Mouse (Mus musculus) gastrocnemius, adult 2 months (tissue): ENCODE measurements around the gene Apopt1. TPM values are rescaled to one million over a fixed set of nuclear protein-coding genes. Genes with fewer than 3 reads are reported as not detected.

Experiments
- DNase-seq: peaks from one replicate; pipeline ENCODE4 v3.0.0; 2022
- H3K27ac ChIP-seq: fragments of 200-600 bp; 2 replicates; pipeline ENCODE4 v1.8.1; 2022; ENCODE audit warnings: mild to moderate bottlenecking
- H3K4me3 ChIP-seq: fragments of 200-600 bp; 2 replicates; pipeline ENCODE4 v1.8.1; 2022; ENCODE audit warnings: mild to moderate bottlenecking, moderate library complexity
- CTCF ChIP-seq: fragments of 200-600 bp; IDR thresholded peaks from 2 replicates; pipeline ENCODE4 v1.8.1; 2022; ENCODE audit warnings: antibody characterized with exemption, mild to moderate bottlenecking, moderate library complexity
- intact Hi-C: fragments of 180-260 bp; cut with DNase I; formaldehyde crosslinking; loops from one replicate; pipeline ENCODE4 v1.15.1; 2025
- total RNA-seq, 2 experiments: library from RNA; stranded (reverse); gene quantifications; 2 replicates each; pipeline ENCODE4 v1.2.3; 2021

Gene Apopt1
- total RNA-seq, 2 experiments from 2014 or later, result 37.4 to 46.7 TPM

DNA sequence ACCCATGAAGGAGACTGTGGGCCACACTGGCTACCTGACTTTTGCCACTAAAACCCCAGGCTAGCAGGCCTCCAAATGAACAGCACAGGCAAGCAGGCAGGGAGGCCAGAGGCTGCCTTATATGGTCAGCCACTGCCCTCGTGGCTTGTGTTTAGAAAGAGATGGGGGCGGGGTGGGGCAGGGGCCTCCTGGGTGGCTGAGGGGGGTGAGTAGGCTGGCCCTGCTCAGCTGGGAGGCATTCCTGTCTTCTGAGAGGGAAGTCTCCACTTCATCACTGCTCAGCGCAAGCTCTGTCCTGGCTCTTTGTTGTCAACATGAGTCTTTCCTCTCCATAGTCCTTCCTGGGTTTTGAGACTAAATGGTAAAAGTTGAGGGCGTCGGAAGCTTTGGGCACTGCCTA lies 30.3 kb upstream of the Apopt1 start:
- no peak for TF ChIP-seq CTCF
- intact Hi-C loops, result no loop called here
- DNase-seq, result no peak
- no peak overlapping the region for H3K4me3 ChIP-seq
- peak overlapping the region; percentile 72 for H3K27ac ChIP-seq

DNA sequence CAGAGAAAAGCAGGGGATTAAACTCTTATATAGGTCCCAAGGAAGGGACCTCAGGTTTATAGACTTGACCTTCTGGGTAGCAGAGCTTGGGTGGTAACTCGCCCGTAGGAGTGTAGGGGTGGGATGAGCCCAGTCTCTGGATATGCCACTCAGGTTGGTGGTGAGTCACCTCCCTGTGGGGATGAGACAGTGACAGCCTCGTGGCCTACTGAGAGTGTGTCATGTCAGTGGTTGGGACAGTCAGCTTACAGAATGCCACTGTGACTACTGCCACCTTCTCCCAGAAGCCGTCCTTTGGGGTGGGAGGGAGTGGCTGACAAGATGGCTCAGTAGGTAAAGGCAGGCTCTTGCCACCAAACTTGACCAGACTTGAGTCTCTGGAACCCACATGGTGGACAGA lies 26.7 kb upstream of the Apopt1 start:
- TF ChIP-seq CTCF, result no peak
- intact Hi-C loops, result no loop called here
- peak overlapping the region; percentile 86 for H3K27ac ChIP-seq
- H3K4me3 ChIP-seq, result no peak overlapping the region
- DNase-seq, result no peak

DNA sequence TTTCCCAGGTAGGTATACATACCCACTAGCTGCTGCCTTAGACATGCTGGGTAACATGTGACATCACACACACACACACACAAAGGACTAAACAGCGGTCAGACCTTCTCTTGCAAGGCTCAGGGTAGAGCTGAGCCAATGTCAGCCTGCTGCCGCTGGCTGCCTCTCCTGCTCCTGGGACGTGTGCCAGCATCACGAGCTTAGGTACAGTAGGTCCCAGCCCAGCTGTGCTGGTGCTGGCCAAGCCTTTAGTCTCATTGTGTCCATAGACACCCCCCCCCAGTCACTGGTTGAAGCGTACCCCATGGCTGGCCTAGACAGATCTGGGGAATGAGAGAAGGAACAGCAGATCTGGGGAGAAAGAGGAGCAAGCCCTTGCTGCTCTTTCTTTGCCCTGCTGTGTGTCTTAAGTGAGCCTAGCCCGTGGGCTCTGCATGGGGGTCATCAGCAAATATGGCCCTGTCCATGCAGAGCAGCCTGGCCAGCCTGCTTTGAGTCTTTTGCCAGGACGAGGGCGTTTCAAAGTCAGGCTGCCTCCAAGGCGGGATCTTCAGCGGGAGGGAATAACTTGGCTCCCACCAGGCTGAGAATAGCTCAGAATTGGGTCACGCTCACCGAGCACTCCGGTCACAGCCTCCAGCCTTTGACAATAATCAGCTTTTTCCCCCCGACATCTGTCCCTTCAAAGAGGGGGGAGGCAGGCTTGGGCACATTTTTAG lies 25.6 kb upstream of the Apopt1 start:
- intact Hi-C loops, result no loop called here
- no peak for TF ChIP-seq CTCF
- H3K27ac ChIP-seq, result peak overlapping the region; percentile 86
- peak overlapping the region; percentile 53 for H3K4me3 ChIP-seq
- peak; percentile 91 for DNase-seq

DNA sequence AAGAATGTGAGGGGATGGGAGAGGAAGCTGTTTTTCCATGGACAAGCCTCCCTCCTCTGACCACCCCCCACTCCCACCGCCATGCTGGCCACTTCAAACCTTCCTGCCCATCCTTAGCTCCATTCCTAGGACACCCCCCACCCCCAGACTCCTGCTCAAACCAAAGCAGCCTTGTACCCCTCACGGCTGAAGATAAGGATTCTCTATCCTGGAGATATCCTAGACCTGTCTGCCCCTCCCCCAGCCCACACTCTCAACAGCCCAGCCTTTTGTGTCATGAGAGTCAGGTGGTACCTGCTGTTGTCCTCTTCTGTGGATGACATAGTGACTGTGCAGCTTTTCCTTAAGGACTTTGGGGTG lies 25.0 kb upstream of the Apopt1 start:
- peak overlapping the region; percentile 53 for H3K4me3 ChIP-seq
- TF ChIP-seq CTCF, result no peak
- peak overlapping the region; percentile 86 for H3K27ac ChIP-seq
- intact Hi-C loops, result no loop called here
- no peak for DNase-seq

DNA sequence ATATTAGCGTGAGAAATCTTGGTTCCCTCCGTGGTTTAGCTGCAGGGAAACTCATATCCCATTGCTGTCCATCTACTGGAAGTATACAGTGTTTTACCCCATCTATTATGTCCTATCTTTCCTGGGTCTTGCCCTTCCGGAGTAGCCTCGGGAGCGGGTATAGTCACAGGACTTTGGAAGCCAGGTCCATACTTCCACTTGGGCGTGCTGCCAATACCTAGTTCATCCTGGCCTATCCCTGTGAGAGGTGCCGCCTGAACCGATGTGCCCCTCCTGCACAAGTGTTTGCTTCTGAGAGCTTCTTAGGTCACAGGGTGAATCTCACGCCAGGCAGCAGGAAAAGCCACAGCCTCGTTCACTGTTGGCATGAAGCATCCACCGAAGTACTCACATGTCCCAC lies 23.6 kb upstream of the Apopt1 start:
- Histone ChIP-seq H3K4me3 (no peak overlapping the region), H3K27ac (peak overlapping the region; percentile 10; the same call in 1 of the 2 replicates)
- TF ChIP-seq CTCF, result no peak
- no peak for DNase-seq
- intact Hi-C loops, result no loop called here

DNA sequence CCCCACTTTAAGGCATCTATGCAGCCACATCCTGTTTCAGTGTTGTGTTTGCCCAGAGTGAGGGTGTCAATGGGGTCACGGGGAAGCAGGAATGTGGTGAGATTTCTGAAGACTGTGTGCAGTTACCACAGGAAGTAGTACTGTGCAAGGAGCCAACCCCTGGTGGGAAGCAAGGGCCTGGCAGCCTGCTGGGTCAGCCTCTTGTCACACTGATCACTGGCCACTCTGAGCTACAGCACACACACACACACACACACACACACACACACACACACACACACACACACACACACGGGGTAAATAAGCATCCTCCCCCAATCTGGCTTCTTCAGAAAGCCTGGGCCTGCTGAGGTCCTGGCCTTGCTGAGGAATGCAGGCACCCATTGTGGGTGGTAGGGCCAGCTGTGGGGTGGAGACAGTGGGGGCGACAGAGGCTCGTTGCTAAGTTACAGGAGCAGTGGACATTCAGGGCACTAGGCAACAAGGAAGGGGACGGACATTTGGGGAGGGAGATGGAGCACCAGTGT lies 21.7 kb upstream of the Apopt1 start:
- no peak overlapping the region for H3K4me3 ChIP-seq
- H3K27ac ChIP-seq, result peak overlapping the region; percentile 67
- TF ChIP-seq CTCF, result no peak
- no peak for DNase-seq
- intact Hi-C loops, result no loop called here

DNA sequence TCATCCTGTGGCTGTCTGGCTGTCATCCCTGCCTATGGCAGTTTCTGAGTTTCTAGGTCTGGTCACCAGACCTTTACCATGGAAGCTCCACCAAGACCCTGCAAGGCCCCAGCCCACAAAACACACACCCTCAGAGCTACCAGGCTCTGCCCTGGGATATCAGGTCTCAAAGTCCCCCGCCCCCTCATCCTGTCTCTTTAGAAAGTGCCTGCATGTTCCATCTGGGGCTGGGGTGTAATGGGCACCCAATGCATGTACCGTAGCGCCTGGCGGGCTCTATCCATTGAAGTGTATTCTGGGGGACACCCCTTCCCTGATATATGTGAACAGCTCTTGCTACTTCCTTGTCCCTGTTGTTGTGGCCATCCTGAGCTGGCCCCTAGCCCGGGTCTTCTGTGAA lies 20.2 kb upstream of the Apopt1 start:
- no peak for DNase-seq
- H3K4me3 ChIP-seq, result no peak overlapping the region
- H3K27ac ChIP-seq, result peak overlapping the region; percentile 70
- intact Hi-C loops, result no loop called here
- no peak for TF ChIP-seq CTCF

DNA sequence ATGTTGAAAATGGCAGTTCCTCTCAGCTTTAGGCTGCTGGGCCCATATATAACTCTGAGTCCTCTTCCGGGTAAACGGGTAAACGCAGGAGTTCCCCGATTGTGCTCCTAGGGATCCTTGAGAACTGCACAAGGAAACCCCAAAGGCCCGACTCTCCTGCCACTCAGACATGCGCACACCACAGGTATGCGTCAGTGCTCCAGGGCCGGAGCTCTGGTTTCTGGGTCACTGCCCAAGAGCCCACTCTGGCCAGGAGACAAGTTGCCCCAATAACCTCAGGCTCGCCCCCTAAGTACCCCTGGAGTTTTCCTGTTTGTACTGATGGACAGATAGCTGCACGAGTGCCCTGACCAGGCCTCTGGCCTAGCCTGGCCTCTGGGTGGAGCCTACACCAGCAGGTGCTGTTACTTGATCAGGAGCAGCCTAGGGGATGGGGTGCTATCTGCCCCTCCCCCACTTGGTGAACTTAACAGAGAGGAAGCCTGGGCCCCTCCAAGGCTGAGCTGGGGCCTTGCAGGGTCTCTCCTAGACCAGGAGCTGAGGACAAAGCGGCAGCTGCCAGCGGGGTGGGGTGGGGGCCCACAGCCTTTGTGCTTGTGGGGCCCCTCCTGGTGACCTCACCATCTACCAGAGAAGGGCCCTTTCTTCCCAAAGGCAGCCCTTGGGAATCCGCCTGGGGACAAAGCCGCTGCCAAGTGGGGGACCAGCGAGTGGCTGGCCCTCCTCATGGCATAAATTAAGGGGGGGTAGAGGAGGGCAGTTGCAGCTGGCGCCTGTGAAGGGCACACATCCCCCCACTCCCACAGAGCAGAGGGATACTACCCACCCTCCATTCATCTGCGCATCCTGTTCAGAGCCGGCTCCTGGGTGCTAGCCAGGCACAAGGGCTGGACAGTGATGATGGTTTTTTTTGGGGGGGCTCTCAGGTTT lies 19.5 kb upstream of the Apopt1 start:
- TF ChIP-seq CTCF, result no peak
- DNase-seq, result no peak
- H3K4me3 ChIP-seq, result no peak overlapping the region
- intact Hi-C loops, result no loop called here
- peak overlapping the region; percentile 70 for H3K27ac ChIP-seq

DNA sequence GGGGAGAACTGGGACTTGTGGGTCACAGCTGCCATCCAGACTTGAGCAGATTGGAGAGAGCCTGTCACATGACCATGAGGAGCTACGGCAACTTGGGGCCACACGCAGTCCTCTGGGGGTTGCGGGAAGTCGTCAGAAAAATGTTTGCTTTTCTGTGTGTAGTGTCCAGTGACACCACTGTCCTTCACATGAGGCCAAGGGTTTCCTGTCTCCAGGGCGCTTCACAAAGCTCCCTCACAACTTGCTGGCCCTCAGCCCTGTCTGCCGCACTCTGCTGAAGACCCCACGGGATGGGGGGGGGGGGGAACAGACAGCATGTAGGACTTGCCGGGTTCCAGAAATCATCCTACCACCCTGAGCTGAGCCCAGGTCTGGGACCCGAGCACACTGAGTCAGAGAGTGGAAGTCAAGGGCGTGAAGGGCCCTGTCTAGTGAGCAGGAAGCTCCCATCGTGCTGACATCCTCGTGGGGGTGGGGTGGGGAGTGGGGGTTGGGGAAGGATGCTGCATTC lies 18.7 kb upstream of the Apopt1 start:
- Histone ChIP-seq H3K4me3 (no peak overlapping the region), H3K27ac (peak overlapping the region; percentile 70)
- intact Hi-C loops, result no loop called here
- no peak for TF ChIP-seq CTCF
- DNase-seq, result no peak

DNA sequence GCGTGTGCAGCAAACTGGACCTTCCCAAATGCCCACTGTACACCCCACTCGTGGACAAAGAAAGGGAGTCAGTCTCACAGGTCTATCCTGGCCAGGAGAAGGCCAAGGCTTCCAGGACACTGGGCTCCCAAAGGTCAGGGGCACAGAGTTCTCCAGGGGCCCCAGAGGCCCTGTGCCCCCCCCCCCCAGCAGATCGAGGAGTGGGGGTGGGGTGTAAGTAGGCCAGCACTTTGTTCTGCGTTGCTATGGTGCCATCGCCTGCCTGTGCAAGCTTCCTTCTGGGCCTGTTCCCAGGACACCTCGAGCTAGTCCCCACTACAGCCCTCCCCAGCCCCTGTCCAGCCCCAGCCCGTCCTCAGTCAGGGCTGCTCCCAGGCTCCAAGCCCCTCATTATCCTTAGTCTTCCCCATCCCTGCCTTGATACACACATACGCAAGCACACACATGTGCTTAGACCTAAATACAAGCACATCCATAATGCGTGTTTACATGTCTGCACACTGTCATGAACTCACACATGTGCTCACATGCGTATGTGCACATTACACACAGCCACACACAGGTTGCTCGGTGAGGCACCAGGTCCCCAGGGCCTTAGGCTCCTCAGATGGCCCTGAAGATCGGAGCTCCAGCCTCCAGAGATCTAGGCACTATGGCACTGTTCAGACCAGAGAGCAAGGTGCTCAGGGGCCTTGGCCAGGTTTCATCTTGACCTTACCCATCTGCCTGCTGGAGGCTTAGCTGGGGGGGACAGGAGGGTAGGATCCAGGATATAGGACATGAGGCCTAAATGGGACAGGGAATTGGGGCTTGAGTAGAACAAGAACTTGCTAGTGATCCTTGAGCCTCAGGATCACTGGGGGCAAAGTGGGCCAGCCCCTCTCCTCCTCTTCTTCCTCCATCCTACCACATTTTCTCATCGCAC lies 17.9 kb upstream of the Apopt1 start:
- intact Hi-C loops, result loop anchor here (5.0 kb wide), 1 partner anchor 37 kb away; no protein-coding TSS in a partner anchor

DNA sequence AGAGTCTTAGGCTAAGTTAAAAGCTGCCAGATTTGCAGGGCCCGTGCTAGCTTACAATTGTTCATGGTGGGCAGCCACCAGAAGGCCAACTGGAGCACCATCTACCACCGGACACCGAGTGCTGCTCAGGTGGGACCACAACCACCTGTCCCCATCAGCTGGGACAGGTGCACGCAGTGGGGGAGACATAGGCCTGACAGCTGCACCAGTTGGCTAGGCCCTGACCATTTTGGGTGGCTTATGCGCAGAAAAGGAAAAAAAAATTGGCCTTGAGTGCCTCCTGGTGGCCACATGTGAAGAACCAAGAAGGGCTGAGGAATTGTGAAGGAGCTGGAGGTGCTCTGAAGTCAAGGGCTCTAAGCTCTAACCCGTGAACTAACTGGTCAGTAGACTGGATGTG lies 16.8 kb upstream of the Apopt1 start:
- peak; percentile 72 for TF ChIP-seq CTCF
- intact Hi-C loops, result loop anchor here (1.0 to 5.0 kb wide), 2 partner anchors 28 to 36 kb away; no protein-coding TSS in a partner anchor
- Histone ChIP-seq H3K4me3 (no peak overlapping the region), H3K27ac (peak overlapping the region; percentile 70)
- DNase-seq, result peak; percentile 65

More for the DNA sequence above, 17.9 kb upstream of the Apopt1 start:
- no peak for DNase-seq
- Histone ChIP-seq H3K4me3 (no peak overlapping the region), H3K27ac (peak overlapping the region; percentile 70)
- no peak for TF ChIP-seq CTCF

DNA sequence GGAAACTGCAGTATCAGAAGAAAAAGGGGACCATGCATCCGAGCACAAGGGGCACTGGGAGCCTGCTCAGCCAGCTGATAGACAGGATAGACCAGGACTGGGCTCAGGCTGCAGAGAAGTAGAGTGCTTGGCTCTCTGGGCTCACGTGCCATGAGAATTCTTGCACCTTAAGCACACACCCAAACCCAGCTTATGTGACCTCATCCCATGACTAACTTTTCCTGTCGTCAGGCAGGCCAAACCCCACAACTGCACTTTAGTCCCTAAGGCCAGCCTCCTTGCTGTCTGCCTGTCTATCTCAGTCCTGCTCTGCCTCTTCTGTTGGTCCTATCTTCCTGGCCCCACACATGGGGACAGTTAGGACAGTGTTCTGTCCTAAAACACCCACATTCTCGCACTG lies 15.4 kb upstream of the Apopt1 start:
- no peak overlapping the region for H3K4me3 ChIP-seq
- TF ChIP-seq CTCF, result no peak
- peak overlapping the region; percentile 65 for H3K27ac ChIP-seq
- intact Hi-C loops, result loop anchor here (5.0 kb wide), 1 partner anchor 35 kb away; no protein-coding TSS in a partner anchor
- no peak for DNase-seq
